10 mouse cellular contexts compared by ENCODE assay signal in genomic region chr9:102493044-102493443, GRCm38 (mm10). TPM values are rescaled to one million over a fixed set of nuclear protein-coding genes. Genes with fewer than 3 reads are reported as not detected.
DNase-seq lines count a peak whose midpoint lies in the region; ATAC-seq and TF ChIP-seq lines count a peak whose summit lies in the region.
"Had no signal": no experiment of that assay in that cellular context is flagged by ENCODE, and none has a peak within 500 bp of the region (broad histone marks: within the 10 kb centered on the region; RNA-seq: fewer than 3 reads in every experiment).

No protein-coding gene starts in this region.

- no peak overlapping the region for H3K4me2 ChIP-seq in neural tube, embryonic 11.5 days (ENCODE audit: low read depth)
- H3K4me2 ChIP-seq: limb, embryonic 12.5 days had no signal

- H3K27ac ChIP-seq in neural tube, embryonic 11.5 days (ENCODE audit: low read depth, low read length), result no peak overlapping the region
- H3K27ac ChIP-seq in thymus, adult 2 months (ENCODE audit: control insufficient read depth, insufficient read depth, low read length), result no peak overlapping the region
- H3K27ac ChIP-seq: limb, embryonic 12.5 days had no signal

- H3K9ac ChIP-seq in neural tube, embryonic 11.5 days (ENCODE audit: low read length), result no peak overlapping the region
- H3K9ac ChIP-seq: limb, embryonic 12.5 days had no signal

- no peak overlapping the region for H3K4me3 ChIP-seq in neural tube, embryonic 11.5 days (ENCODE audit: low read depth, low read length)
- H3K4me3 ChIP-seq in thymus, adult 2 months (ENCODE audit: control insufficient read depth, insufficient read depth, low read length), result no peak overlapping the region
- H3K4me3 ChIP-seq: limb, embryonic 12.5 days had no signal

- no peaks in the 10 kb centered on the region for H3K36me3 ChIP-seq in neural tube, embryonic 11.5 days (ENCODE audit: control insufficient read depth, insufficient read depth, low read length)
- H3K36me3 ChIP-seq in thymus, adult 2 months (ENCODE audit: control insufficient read depth, insufficient read depth, low read length), result no peaks in the 10 kb centered on the region
- H3K36me3 ChIP-seq: limb, embryonic 12.5 days had no signal

- TF ChIP-seq CTCF in thymus, adult 2 months (IDR thresholded peaks at IDR 0.05; ENCODE audit: borderline replicate concordance, control insufficient read depth, extremely low read depth, insufficient read depth, low read length, poor library complexity), result no peak

- H3K27me3 ChIP-seq in neural tube, embryonic 11.5 days (ENCODE audit: control insufficient read depth, insufficient read depth, low read length), result no peaks in the 10 kb centered on the region
- no peaks in the 10 kb centered on the region for H3K27me3 ChIP-seq in thymus, adult 2 months (ENCODE audit: control insufficient read depth, insufficient read depth, low read length)

- intact Hi-C loops in heart, postnatal 36 days (cut with DNase I), result loop anchor here (5.0 kb wide), 2 partner anchors 54 to 91 kb away; no protein-coding TSS in a partner anchor

- no peaks in the 10 kb centered on the region for H3K4me1 ChIP-seq in neural tube, embryonic 11.5 days (ENCODE audit: control insufficient read depth, insufficient read depth, low read length)
- H3K4me1 ChIP-seq in thymus, adult 2 months (replicated peaks; ENCODE audit: control insufficient read depth, insufficient read depth, low read length), result no peaks in the 10 kb centered on the region; the same call in 1 of the 2 replicates
- H3K4me1 ChIP-seq: limb, embryonic 12.5 days had no signal

- TF ChIP-seq POLR2A in thymus, adult 2 months (IDR thresholded peaks at IDR 0.05; ENCODE audit: control insufficient read depth, extremely low read depth, insufficient read depth, low read length, poor library complexity), result no peak

- H3K9me3 ChIP-seq in neural tube, embryonic 11.5 days (ENCODE audit: control insufficient read depth, low read length), result no peaks in the 10 kb centered on the region
- H3K9me3 ChIP-seq: limb, embryonic 12.5 days had no signal

- 30% methylated on average over 4 of the region's 4 CpGs for WGBS in neural tube, embryonic 11.5 days
- 46% methylated on average over 4 of the region's 4 CpGs for WGBS in thymus, adult 2 months

- no peak for ATAC-seq in neural tube, embryonic 11.5 days (ENCODE audit: insufficient read depth, low FRiP score, low TSS enrichment)
- ATAC-seq: Patski had no signal

- DNase-seq in neural tube, embryonic 11.5 days (ENCODE audit: low spot score), result peak; percentile 30
- no peak for DNase-seq in neural tube, embryonic 10.5 days (ENCODE audit: extremely low spot score, low spot score)
- peak; percentile 96 for DNase-seq in cerebellum, adult 9-10 months
- peak; percentile 67 to 72 for DNase-seq in heart, postnatal 36 days
- DNase-seq in retina, embryonic 14.5 days (ENCODE audit: low spot score), result peak; percentile 63
- no peak for DNase-seq in testis, postnatal 14 days (ENCODE audit: low spot score)
- no peak for DNase-seq in thymus, adult 2 months
- no peak for DNase-seq in layer of hippocampus, adult 9-11 months

RNA-seq across cellular contexts. Expression of gene Ky, which starts 12.5 kb away (rescaled TPM):
- polyA plus RNA-seq in neural tube, embryonic 11.5 days (2014; fragmentation: Nextera tagmentation; extraction: Ambion mirVana), result 0.30 and 1.4 TPM in 2 replicates
- 10 to 100 TPM in 1 of 2 experiments, 1 to 10 TPM in 1; 9.0 to 21.8 TPM for total RNA-seq in heart, postnatal 36 days (2021)
- polyA plus RNA-seq in thymus, adult 2 months (2012; rRNA removed), result 0.65 and 0.89 TPM in 2 replicates
- polyA plus RNA-seq: Patski had no signal

Comparison
In these comparisons a context has a peak if more than half of its experiments do, and no peak if none do; other contexts are left out.
1. DNase-seq: peak in neural tube, embryonic 11.5 days (single experiment), cerebellum, adult 9-10 months (single experiment), heart, postnatal 36 days (2 of 2) and retina, embryonic 14.5 days (single experiment); none in neural tube, embryonic 10.5 days (single experiment), testis, postnatal 14 days (single experiment), thymus, adult 2 months (single experiment) and layer of hippocampus, adult 9-11 months (single experiment).